Mouse (Mus musculus) embryonic facial prominence, embryonic 10.5 days (tissue): ENCODE data around the gene Parn. TPM values are rescaled to one million over a fixed set of nuclear protein-coding genes. Genes with fewer than 3 reads are reported as not detected.
"Not testable (repeated sequence)": the region's sequence is repeated elsewhere in the genome, so short reads cannot be mapped to it uniquely, and the experiment has no call there.

ENCODE experiments used
- DNase-seq: peaks from one replicate; pipeline ENCODE4 v3.0.0-alpha.2; 2017; ENCODE audit warnings: low spot score
- H3K27ac ChIP-seq: fragments of 300-500 bp; sonication (generic); replicated peaks from 2 replicates; pipeline ENCODE4 v1.5.1; 2016; ENCODE audit warnings: mild to moderate bottlenecking
- H3K27me3 ChIP-seq: fragments of 300-500 bp; sonication (generic); replicated peaks from 2 replicates; pipeline ENCODE4 v1.6.1; 2016; ENCODE audit warnings: low read depth, mild to moderate bottlenecking; ENCODE audit not compliant: poor library complexity, severe bottlenecking
- H3K36me3 ChIP-seq: fragments of 300-500 bp; sonication (generic); replicated peaks from 2 replicates; pipeline ENCODE4 v1.6.1; 2016; ENCODE audit warnings: mild to moderate bottlenecking, moderate library complexity
- H3K4me1 ChIP-seq: fragments of 300-500 bp; sonication (generic); 2 replicates; pipeline ENCODE4 v1.6.1; 2016
- H3K4me3 ChIP-seq: fragments of 300-500 bp; sonication (generic); 2 replicates; pipeline ENCODE4 v1.5.1; 2016; ENCODE audit warnings: mild to moderate bottlenecking, moderate library complexity
- H3K9me3 ChIP-seq: fragments of 300-500 bp; sonication (generic); 2 replicates; pipeline ENCODE4 v1.6.1; 2016; ENCODE audit warnings: mild to moderate bottlenecking
- WGBS: fragments of 180-500 bp; shearing (Covaris S2); methylation state at CpG from one replicate; pipeline ENCODE4 v1.1.7; 2016; 5-methylcytosine and 5-hydroxymethylcytosine counted together
- polyA plus RNA-seq: library from polyadenylated mRNA; unstranded; fragments of >200 nt; fragmentation: Nextera tagmentation; extraction: Ambion mirVana; gene quantifications from 2 replicates; pipeline ENCODE4 v1.2.1, GENCODE M21; 2016

Gene Parn
- polyA plus RNA-seq, 1 experiment from 2014 or later: 45.3 TPM

DNA sequence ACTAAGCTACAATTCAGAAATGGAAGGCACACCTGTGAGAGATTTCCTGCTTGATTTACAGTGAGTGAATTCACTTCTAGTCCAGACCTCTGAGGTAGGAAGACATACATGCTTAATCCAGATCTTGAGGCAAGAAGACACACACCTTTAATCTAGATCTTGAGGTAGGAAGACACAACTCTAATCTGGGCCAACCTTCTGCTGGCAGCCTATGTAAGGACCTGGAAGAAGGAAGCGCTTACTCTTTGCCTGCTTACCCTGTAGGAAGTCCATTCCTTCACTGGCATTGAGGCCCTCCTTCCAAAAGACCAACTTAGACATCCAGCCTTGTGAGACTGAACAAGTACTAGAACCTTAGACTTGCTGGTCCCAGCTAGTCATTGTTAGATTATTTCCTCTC, 1.3 kb upstream of the Parn start:
- DNase-seq: no peak
- H3K36me3 ChIP-seq: peaks cover 15% of the 10 kb centered on the region
- peaks cover 20% of the 10 kb centered on the region for H3K4me1 ChIP-seq
- no peak overlapping the region for H3K4me3 ChIP-seq
- no peak overlapping the region for H3K27ac ChIP-seq
- no peaks in the 10 kb centered on the region for H3K9me3 ChIP-seq
- no peaks in the 10 kb centered on the region for H3K27me3 ChIP-seq
- WGBS: 95% methylated on average over 1 of the region's 1 CpGs

DNA sequence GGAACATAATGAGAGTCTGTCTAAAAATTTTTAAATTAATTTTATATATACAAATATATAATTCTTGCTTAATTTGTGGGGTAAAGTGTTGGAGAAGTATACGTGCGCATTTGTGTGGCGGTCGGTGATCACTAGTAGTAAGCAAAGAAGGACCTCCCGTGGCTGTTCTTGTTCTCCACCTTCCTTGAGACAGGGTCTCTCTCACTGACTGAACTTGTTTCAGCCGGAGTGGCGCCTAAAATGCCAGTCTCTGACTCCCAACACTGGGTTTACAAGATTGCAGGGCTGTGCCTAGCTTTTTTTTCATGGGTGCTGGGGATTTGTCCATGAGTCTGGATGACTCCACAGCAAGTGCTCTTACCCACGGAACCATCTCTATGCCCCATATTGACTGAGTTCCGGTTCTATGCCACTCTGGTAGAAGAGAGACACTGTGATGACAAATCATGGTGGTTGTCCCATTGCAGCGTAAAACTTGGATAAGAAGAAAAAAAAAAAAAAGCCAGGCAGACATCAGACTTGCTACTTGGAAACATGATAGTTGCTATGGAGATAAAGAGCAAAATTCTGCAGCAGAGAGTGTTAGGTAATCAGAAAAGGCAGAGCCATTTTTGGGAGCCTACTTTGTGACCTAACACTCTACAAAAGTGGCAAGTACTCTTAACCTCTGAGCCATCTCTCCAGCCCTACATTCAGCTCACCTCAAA, 585 bp upstream of the Parn start:
- no peaks in the 10 kb centered on the region for H3K9me3 ChIP-seq
- peaks cover 20% of the 10 kb centered on the region for H3K4me1 ChIP-seq
- no peak for DNase-seq
- peak overlapping the region; percentile 85 for H3K4me3 ChIP-seq
- H3K27ac ChIP-seq: peak overlapping the region; percentile 90
- WGBS: 80% methylated on average over 10 of the region's 10 CpGs
- H3K27me3 ChIP-seq: no peaks in the 10 kb centered on the region
- peaks cover 18% of the 10 kb centered on the region for H3K36me3 ChIP-seq

DNA sequence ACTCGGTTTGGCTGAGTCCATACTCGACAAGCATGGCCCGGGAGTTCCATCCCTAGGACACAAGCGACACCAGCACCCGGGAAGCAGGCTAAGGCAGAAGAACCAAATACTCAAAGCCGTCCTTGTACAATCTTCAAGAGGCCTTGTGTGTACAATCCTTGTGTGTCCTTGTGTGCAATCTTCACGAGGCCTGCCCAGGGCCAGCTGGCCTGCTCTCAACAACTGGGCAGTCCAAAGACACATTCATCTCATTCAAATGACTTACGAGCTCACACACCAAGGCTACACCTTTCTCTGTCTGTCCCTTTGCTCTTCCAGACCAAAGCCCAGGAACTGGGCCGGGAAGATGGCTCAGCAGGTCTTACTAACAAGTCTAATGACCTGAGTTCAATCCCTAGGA, 7.2 kb downstream of the Parn start:
- Histone ChIP-seq H3K27me3 (no peaks in the 10 kb centered on the region), H3K4me1 (no peaks in the 10 kb centered on the region), H3K4me3 (no peak overlapping the region), H3K27ac (no peak overlapping the region), H3K9me3 (no peaks in the 10 kb centered on the region), H3K36me3 (peaks cover 77% of the 10 kb centered on the region)
- no peak for DNase-seq
- 93% methylated on average over 9 of the region's 9 CpGs for WGBS

DNA sequence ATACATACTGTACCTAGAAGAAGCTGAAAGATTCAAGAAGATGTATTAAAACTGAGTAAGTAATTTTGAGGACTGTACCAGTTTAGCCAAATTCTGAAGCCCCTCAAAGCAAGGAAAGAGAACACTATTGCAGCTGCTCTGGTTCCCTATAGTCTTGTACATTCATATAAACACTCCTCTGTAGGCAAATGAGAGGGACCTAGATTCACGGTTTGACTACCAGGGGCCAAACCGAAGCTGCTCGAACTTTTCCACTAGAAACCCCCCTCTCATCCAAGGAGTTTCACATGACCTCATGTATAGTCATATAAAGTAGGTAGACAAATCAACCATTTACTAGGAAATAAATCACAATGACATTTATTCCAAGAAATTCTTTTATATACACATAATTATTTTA, 9.1 kb downstream of the Parn start:
- H3K27ac ChIP-seq: no peak overlapping the region
- no peak for DNase-seq
- no peaks in the 10 kb centered on the region for H3K4me1 ChIP-seq
- 90% methylated on average over 3 of the region's 3 CpGs for WGBS
- no peak overlapping the region for H3K4me3 ChIP-seq
- no peaks in the 10 kb centered on the region for H3K9me3 ChIP-seq
- H3K36me3 ChIP-seq: peaks cover 81% of the 10 kb centered on the region
- no peaks in the 10 kb centered on the region for H3K27me3 ChIP-seq

GRCm38 (mm10) chr16:13645930-13646329, 22.0 kb downstream of the Parn start:
- Histone ChIP-seq H3K4me1 (no peaks in the 10 kb centered on the region), H3K36me3 (peaks cover 66% of the 10 kb centered on the region), H3K9me3 (no peaks in the 10 kb centered on the region), H3K4me3 (no peak overlapping the region), H3K27ac (no peak overlapping the region), H3K27me3 (no peaks in the 10 kb centered on the region)
- no peak for DNase-seq
- WGBS: 90% methylated on average over 4 of the region's 4 CpGs

DNA sequence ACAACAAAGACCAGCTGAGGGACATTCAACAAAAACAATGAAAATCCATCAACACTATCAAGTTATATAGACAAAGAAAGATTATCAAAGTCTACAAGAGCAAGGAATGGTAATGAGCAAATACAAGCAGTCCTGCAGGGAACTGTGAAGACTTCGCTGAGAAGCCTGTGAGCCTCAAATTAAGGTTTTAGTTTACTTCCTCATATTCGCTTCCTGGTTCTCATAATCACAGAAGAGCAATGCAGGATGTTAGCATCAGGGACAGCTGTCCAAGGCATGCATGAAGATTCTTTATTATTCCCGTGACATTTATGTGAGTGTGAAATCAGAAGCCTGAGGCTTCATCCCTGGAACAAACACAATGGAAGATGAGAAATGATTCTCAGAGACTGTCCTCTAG, 23.5 kb downstream of the Parn start:
- peaks cover 61% of the 10 kb centered on the region for H3K36me3 ChIP-seq
- H3K27ac ChIP-seq: no peak overlapping the region
- H3K4me3 ChIP-seq: no peak overlapping the region
- no peak for DNase-seq
- no peaks in the 10 kb centered on the region for H3K9me3 ChIP-seq
- no peaks in the 10 kb centered on the region for H3K27me3 ChIP-seq
- WGBS: 87% methylated on average over 3 of the region's 3 CpGs
- H3K4me1 ChIP-seq: no peaks in the 10 kb centered on the region

GRCm38 (mm10) chr16:13640064-13640463, 27.9 kb downstream of the Parn start:
- H3K4me3 ChIP-seq: no peak overlapping the region
- H3K27ac ChIP-seq: no peak overlapping the region
- H3K27me3 ChIP-seq: no peaks in the 10 kb centered on the region
- peaks cover 59% of the 10 kb centered on the region for H3K36me3 ChIP-seq
- DNase-seq: peak; percentile 12
- H3K9me3 ChIP-seq: no peaks in the 10 kb centered on the region
- WGBS: 76% methylated on average over 7 of the region's 7 CpGs
- no peaks in the 10 kb centered on the region for H3K4me1 ChIP-seq

- DNase-seq: no peak
- Histone ChIP-seq H3K4me1 (no peaks in the 10 kb centered on the region), H3K36me3 (peaks cover 59% of the 10 kb centered on the region), H3K27me3 (no peaks in the 10 kb centered on the region), H3K9me3 (no peaks in the 10 kb centered on the region), H3K27ac (no peak overlapping the region), H3K4me3 (no peak overlapping the region)
- 84% methylated on average over 5 of the region's 5 CpGs for whole genome bisulfite sequencing
Observed at GRCm38 (mm10) chr16:13639508-13639907, 28.5 kb downstream of the Parn start.

DNA sequence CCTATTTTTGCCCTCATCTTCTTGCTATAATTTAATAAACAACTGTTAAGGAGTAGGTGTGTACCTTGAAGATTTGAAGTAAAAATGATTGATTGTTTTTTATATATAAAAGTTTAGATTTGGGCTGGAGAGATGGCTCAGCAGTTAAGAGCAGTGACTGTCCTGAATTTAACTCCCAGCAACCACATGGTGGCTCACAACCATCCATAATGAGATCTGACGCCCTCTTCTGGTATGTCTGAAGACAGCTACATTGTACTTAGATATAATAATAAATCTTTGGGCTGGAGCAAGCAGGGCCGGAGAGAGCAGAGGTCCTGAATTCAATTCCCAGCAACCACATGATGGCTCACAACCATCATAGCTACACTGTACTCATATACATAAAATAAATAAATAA, 29.8 kb downstream of the Parn start:
- H3K36me3 ChIP-seq: peaks cover 59% of the 10 kb centered on the region
- not testable (repeated sequence) for H3K27me3 ChIP-seq, H3K27ac ChIP-seq, H3K4me3 ChIP-seq, H3K9me3 ChIP-seq, DNase-seq, H3K4me1 ChIP-seq
- WGBS: 47% methylated on average over 2 of the region's 2 CpGs

DNA sequence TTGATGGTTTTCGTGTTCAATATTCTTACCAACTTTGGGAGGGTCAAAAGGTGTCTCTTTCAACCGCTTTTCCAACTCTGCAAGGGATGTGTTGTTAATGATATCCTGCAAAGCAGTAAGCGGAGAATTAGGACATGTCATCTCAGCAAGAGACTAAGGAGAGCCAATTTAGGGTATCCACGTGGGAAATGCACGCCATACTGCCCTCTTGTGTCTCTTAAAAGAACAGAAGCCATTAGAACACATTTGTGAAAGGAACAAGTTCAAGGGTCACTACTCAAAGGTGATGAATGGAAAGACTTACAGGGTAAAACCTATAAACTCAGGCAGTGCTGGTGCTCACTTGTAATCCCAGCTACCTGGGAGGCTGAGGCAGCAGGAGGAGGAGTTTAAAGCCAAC, 39.6 kb downstream of the Parn start:
- no peak for DNase-seq
- H3K9me3 ChIP-seq: no peaks in the 10 kb centered on the region
- no peaks in the 10 kb centered on the region for H3K4me1 ChIP-seq
- H3K36me3 ChIP-seq: peaks cover 83% of the 10 kb centered on the region
- H3K27ac ChIP-seq: no peak overlapping the region
- WGBS: 54% methylated on average over 5 of the region's 5 CpGs
- H3K4me3 ChIP-seq: no peak overlapping the region
- no peaks in the 10 kb centered on the region for H3K27me3 ChIP-seq

- 93% methylated on average over 3 of the region's 3 CpGs for WGBS
- Histone ChIP-seq H3K27ac (no peak overlapping the region), H3K36me3 (peaks cover 70% of the 10 kb centered on the region)
Observed at GRCm38 (mm10) chr16:13621745-13622507, 46.0 kb downstream of the Parn start.

GRCm38 (mm10) chr16:13620194-13620593, 47.8 kb downstream of the Parn start:
- Histone ChIP-seq H3K27ac (no peak overlapping the region), H3K27me3 (no peaks in the 10 kb centered on the region), H3K36me3 (peaks cover 58% of the 10 kb centered on the region), H3K4me1 (no peaks in the 10 kb centered on the region), H3K4me3 (no peak overlapping the region), H3K9me3 (no peaks in the 10 kb centered on the region)
- WGBS: 99% methylated on average over 3 of the region's 3 CpGs
- DNase-seq: no peak

More at GRCm38 (mm10) chr16:13621745-13622507, 46.0 kb downstream of the Parn start:
- Histone ChIP-seq H3K4me1 (no peaks in the 10 kb centered on the region), H3K27me3 (no peaks in the 10 kb centered on the region), H3K4me3 (no peak overlapping the region), H3K9me3 (no peaks in the 10 kb centered on the region)
- no peak for DNase-seq

DNA sequence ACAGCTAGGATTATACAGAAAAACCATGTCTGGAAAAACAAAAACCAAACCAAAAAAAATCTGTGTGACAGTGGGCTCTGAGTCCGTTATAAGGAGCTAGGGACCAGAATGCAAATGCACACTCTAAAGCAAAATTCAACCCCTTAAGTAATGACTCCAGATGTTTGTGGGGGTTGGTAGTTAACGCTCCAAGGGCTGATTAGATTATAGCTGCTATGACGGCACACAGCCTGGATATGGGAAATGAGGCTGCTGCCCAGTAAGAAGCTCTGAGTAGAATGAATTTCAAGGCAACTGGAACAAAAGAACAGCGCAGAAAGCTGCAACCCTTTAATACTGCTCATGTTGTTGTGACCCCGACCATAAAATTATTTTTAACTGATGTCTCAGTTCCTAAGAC, 52.7 kb downstream of the Parn start:
- no peaks in the 10 kb centered on the region for H3K27me3 ChIP-seq
- 76% methylated on average over 5 of the region's 5 CpGs for WGBS
- H3K4me1 ChIP-seq: no peaks in the 10 kb centered on the region

More for the DNA sequence above, 52.7 kb downstream of the Parn start:
- Histone ChIP-seq H3K4me3 (no peak overlapping the region), H3K27ac (no peak overlapping the region), H3K36me3 (peaks cover 41% of the 10 kb centered on the region), H3K9me3 (no peaks in the 10 kb centered on the region)
- DNase-seq: no peak
